Mouse (Mus musculus) C2C12 (cell line): Measurements from ENCODE around the gene Parp11.

ENCODE experiments used
- CEBPB ChIP-seq: IDR thresholded peaks from one replicate; pipeline ENCODE4 v1.6.1; 2011; ENCODE audit warnings: low read depth, mild to moderate bottlenecking, control low read depth, moderate library complexity
- CTCF ChIP-seq: IDR thresholded peaks from one replicate; pipeline ENCODE4 v1.5.1; 2011; ENCODE audit not compliant: control insufficient read depth, insufficient read depth, insufficient read length
- FOSL1 ChIP-seq: IDR thresholded peaks from one replicate; pipeline ENCODE4 v1.8.0; 2011; ENCODE audit warnings: mild to moderate bottlenecking, low read length; ENCODE audit not compliant: poor library complexity, insufficient read depth, severe bottlenecking
- MAX ChIP-seq: IDR thresholded peaks from one replicate; pipeline ENCODE4 v1.6.1; 2011; ENCODE audit warnings: mild to moderate bottlenecking, control low read depth
- MYOD1 ChIP-seq: IDR thresholded peaks from one replicate; pipeline ENCODE4 v1.6.1; 2011; ENCODE audit warnings: low read depth; ENCODE audit not compliant: control insufficient read depth, insufficient read length
- MYOG ChIP-seq: IDR thresholded peaks from one replicate; pipeline ENCODE4 v1.6.1; 2011; ENCODE audit not compliant: control insufficient read depth, insufficient read length; ENCODE audit errors: extremely low read depth
- USF1 ChIP-seq: IDR thresholded peaks from one replicate; pipeline ENCODE4 v1.6.1; 2011; ENCODE audit warnings: low read depth, mild to moderate bottlenecking, control low read depth, moderate library complexity

- TF ChIP-seq MYOG (no peak), MYOD1 (no peak), USF1 (no peak), MAX (no peak), CTCF (no peak), CEBPB (no peak), FOSL1 (no peak)
Observed at GRCm38 (mm10) chr6:127442584-127442983, 4.1 kb upstream of the Parp11 start.
